Mouse (Mus musculus) midbrain, embryonic 11.5 days (tissue): Measurements from ENCODE around the gene Shank2. TPM values are rescaled to one million over a fixed set of nuclear protein-coding genes. Genes with fewer than 3 reads are reported as not detected.
A peak's percentile ranks its signal among the peaks of the same experiment; 100 is the strongest.

Source experiments
- ATAC-seq: fragments of 200-750 bp; cut with Nextera tagmentation; 2 replicates; pipeline ENCODE4 v1.8.0; 2017; ENCODE audit warnings: moderate TSS enrichment, moderate library complexity; ENCODE audit not compliant: low FRiP score
- DNase-seq: peaks from one replicate; pipeline ENCODE4 v3.0.0; 2015; ENCODE audit warnings: low spot score; ENCODE audit errors: missing footprints
- H3K27ac ChIP-seq: fragments of 300-500 bp; sonication (generic); 2 replicates; pipeline ENCODE4 v1.5.1; 2014; ENCODE audit warnings: low read depth, low read length
- H3K27me3 ChIP-seq: fragments of 300-500 bp; sonication (generic); 2 replicates; pipeline ENCODE4 v1.6.1; 2014; ENCODE audit warnings: mild to moderate bottlenecking, low read length, moderate library complexity, mixed read lengths; ENCODE audit not compliant: control insufficient read depth, insufficient read depth
- H3K36me3 ChIP-seq: fragments of 300-500 bp; sonication (generic); 2 replicates; pipeline ENCODE4 v1.6.1; 2014; ENCODE audit warnings: mild to moderate bottlenecking, low read length, moderate library complexity, mixed read lengths; ENCODE audit not compliant: control insufficient read depth, insufficient read depth
- H3K4me1 ChIP-seq: fragments of 300-500 bp; sonication (generic); 2 replicates; pipeline ENCODE4 v1.6.1; 2014; ENCODE audit warnings: low read length; ENCODE audit not compliant: control insufficient read depth, insufficient read depth
- H3K4me2 ChIP-seq: fragments of 300-500 bp; sonication (generic); 2 replicates; pipeline ENCODE4 v1.6.1; 2014; ENCODE audit warnings: mild to moderate bottlenecking, moderate library complexity
- H3K4me3 ChIP-seq: fragments of 300-500 bp; sonication (generic); 2 replicates; pipeline ENCODE4 v1.5.1; 2014; ENCODE audit warnings: low read depth, low read length
- H3K9ac ChIP-seq: fragments of 300-500 bp; sonication (generic); 2 replicates; pipeline ENCODE4 v1.6.1; 2014; ENCODE audit warnings: low read length
- H3K9me3 ChIP-seq: fragments of 300-500 bp; sonication (generic); 2 replicates; pipeline ENCODE4 v1.6.1; 2016; ENCODE audit warnings: low read length; ENCODE audit not compliant: control insufficient read depth
- WGBS: fragments of 180-500 bp; shearing (Covaris S2); extraction: QIAGEN DNeasy Blood & Tissue Kit; methylation state at CpG from one replicate; pipeline ENCODE4 v1.1.7; 2014; 5-methylcytosine and 5-hydroxymethylcytosine counted together
- polyA plus RNA-seq: library from polyadenylated mRNA; unstranded; fragments of >200 nt; fragmentation: Nextera tagmentation; extraction: Ambion mirVana; gene quantifications from 2 replicates; pipeline ENCODE4 v1.2.1, GENCODE M21; 2014

Shank2 gene
- polyA plus RNA-seq, 1 experiment from 2014 or later: 2.2 TPM

GRCm38 (mm10) chr7:144038741-144039140, 37.0 kb downstream of the Shank2 start:
- Histone ChIP-seq H3K9me3 (no peaks in the 10 kb centered on the region), H3K27ac (no peak overlapping the region; the same call in 1 of the 2 replicates), H3K36me3 (no peaks in the 10 kb centered on the region), H3K4me2 (no peak overlapping the region), H3K4me3 (no peak overlapping the region), H3K27me3 (no peaks in the 10 kb centered on the region), H3K4me1 (peaks cover 3% of the 10 kb centered on the region; the same call in 1 of the 2 replicates), H3K9ac (no peak overlapping the region)
- ATAC-seq (no peak), DNase-seq (no peak)
- 83% methylated on average over 8 of the region's 8 CpGs for WGBS

DNA sequence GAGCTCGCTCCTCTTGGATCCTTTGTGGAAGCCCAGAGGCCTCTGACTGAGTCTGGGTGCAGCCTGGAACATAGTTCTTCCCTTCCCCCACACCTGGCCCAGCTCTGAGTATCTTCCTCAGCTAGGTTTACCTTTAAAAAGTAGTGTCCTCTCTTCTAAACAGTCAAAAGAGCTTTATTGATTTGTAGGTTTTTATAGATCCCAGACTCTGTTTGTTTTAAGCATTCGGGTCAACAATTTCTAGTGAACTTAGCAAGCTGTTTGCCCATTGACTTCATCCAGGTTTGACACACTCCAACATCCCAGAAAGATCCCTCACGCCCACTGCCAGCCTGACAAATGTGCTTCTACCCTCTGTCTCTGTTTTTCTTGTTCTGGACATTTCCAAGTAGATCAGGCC, 38.6 kb downstream of the Shank2 start:
- Histone ChIP-seq H3K27ac (no peak overlapping the region), H3K36me3 (no peaks in the 10 kb centered on the region), H3K9ac (no peak overlapping the region), H3K4me2 (no peak overlapping the region), H3K4me1 (peaks cover 6% of the 10 kb centered on the region; the same call in 1 of the 2 replicates), H3K27me3 (no peaks in the 10 kb centered on the region), H3K9me3 (no peaks in the 10 kb centered on the region), H3K4me3 (no peak overlapping the region)
- DNase-seq (no peak), ATAC-seq (no peak)
- 63% methylated on average over 3 of the region's 3 CpGs for WGBS

DNA sequence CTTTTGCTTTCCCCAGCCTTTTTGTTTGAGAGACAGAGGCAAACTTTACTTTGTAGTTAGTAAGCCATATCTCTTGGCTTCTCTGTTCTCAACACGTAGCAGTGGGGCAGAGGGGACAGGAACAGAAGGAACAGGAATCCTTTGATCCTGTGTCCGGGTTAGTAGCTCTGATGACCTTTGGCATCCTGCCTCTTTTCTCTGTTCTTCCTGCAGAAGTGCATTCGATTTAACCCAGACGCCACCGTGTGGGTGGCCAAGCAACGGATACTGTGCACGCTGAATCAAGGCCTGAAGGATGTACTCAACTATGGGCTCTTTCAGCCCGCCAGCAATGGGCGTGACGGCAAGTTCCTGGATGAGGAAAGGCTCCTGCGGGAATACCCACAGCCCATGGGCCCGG, 50.3 kb downstream of the Shank2 start:
- H3K9me3 ChIP-seq: no peaks in the 10 kb centered on the region
- no peaks in the 10 kb centered on the region for H3K27me3 ChIP-seq
- no peak overlapping the region for H3K4me2 ChIP-seq
- 7% methylated on average over 12 of the region's 12 CpGs for WGBS
- H3K4me1 ChIP-seq: peaks cover 4% of the 10 kb centered on the region; the same call in 1 of the 2 replicates
- ATAC-seq (no peak), DNase-seq (no peak)
- H3K9ac ChIP-seq: no peak overlapping the region
- H3K4me3 ChIP-seq: no peak overlapping the region
- no peaks in the 10 kb centered on the region for H3K36me3 ChIP-seq
- H3K27ac ChIP-seq: no peak overlapping the region

DNA sequence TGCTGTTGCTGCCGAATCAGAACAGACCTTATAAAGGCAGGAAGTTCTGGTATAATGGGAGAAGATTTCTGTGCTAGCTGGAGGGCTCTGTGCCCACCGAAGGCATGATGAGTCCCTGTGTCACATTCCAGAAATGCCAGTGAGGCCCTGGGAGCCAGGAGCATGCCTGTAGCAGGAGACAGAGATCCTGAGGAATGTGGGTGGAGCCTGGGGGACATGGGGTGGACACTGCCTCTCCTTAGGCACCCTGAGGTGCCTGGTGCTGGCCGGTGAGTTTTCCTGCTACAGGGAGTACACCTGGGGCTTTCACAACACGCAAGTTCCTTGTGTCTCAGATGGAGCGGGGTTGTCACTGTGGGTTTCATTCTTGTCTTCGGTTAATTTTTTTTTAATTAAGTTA, 53.5 kb downstream of the Shank2 start:
- Histone ChIP-seq H3K4me1 (peaks cover 4% of the 10 kb centered on the region; the same call in 1 of the 2 replicates), H3K36me3 (no peaks in the 10 kb centered on the region), H3K27me3 (no peaks in the 10 kb centered on the region), H3K4me2 (no peak overlapping the region), H3K27ac (no peak overlapping the region), H3K4me3 (no peak overlapping the region), H3K9me3 (no peaks in the 10 kb centered on the region), H3K9ac (no peak overlapping the region)
- no peak for ATAC-seq
- no peak for DNase-seq
- WGBS: 77% methylated on average over 6 of the region's 6 CpGs

GRCm38 (mm10) chr7:144055702-144056531, 54.2 kb downstream of the Shank2 start:
- DNase-seq (no peak), ATAC-seq (0 out of 2 replicates have a peak, but pooled peaks have one; percentile 22)
- Histone ChIP-seq H3K27ac (no peak overlapping the region), H3K4me1 (peaks cover 4% of the 10 kb centered on the region; the same call in 1 of the 2 replicates), H3K4me3 (no peak overlapping the region), H3K4me2 (no peak overlapping the region), H3K36me3 (no peaks in the 10 kb centered on the region), H3K9ac (no peak overlapping the region), H3K27me3 (no peaks in the 10 kb centered on the region), H3K9me3 (no peaks in the 10 kb centered on the region)
- 72% methylated on average over 7 of the region's 7 CpGs for WGBS

DNA sequence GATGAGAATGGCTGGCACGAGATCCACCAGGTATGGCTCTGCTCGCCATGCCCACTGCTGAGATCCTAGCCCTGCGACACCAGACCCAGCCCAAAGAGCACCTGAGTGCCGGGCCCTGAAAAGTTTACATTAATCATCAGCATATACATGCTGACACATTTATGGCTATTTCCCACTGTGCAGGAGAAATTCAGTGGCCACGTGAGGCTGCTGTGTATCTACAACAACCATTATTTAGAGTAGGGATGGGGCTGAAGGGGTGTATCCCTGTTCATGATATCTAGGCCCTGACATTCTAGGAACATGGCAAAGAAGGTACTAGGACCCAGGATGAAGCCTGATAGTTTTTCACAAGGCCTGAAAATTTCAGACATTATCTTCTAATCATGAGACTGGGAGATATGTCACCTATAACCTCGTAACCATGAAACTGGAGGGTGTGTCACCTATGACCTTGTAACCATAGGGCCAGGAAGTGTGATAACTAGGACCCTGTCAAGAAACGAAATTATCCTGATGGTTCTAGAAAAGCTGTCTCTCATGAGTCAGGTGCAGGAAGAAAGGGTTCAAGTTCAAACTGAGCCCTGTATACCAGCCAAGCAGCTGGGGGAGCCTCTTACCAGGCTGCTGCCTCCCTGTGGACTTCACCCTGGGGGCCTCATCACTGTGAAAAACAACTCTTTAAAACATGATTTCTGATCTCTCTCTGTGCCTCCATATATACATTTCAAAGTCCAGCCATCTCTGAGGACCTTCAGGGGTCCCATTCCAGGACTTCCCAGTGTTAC, 68.6 kb downstream of the Shank2 start:
- Histone ChIP-seq H3K4me3 (no peak overlapping the region), H3K36me3 (no peaks in the 10 kb centered on the region), H3K9me3 (no peaks in the 10 kb centered on the region), H3K27me3 (no peaks in the 10 kb centered on the region), H3K4me2 (no peak overlapping the region), H3K9ac (no peak overlapping the region), H3K4me1 (no peaks in the 10 kb centered on the region), H3K27ac (no peak overlapping the region)
- no peak for DNase-seq
- no peak for ATAC-seq
- 83% methylated on average over 7 of the region's 7 CpGs for WGBS

DNA sequence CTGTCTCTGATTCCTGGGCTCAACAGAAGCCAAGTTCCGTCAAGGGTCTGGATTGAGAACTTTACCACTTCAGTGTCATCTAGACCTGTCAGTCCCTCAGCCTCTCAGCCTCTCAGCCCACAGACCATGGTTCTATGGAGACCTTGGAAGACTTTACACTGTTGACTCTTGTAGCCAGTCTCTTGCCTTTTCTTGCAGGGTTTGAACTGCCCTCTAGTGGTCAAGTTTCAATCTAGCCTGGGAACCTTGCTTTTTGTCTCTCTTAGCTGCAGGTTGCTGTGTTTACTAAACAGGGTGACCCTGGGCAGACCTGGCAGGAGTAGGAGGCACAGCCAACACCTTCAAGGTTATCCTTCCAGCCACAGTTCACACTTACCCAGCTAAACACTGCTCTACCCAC, 70.5 kb downstream of the Shank2 start:
- H3K36me3 ChIP-seq: no peaks in the 10 kb centered on the region
- no peaks in the 10 kb centered on the region for H3K9me3 ChIP-seq
- no peak for ATAC-seq
- H3K4me2 ChIP-seq: no peak overlapping the region
- DNase-seq: no peak
- no peak overlapping the region for H3K27ac ChIP-seq
- WGBS: 38% methylated on average over 1 of the region's 1 CpGs
- H3K4me1 ChIP-seq: no peaks in the 10 kb centered on the region
- H3K27me3 ChIP-seq: no peaks in the 10 kb centered on the region
- H3K4me3 ChIP-seq: no peak overlapping the region
- H3K9ac ChIP-seq: no peak overlapping the region

DNA sequence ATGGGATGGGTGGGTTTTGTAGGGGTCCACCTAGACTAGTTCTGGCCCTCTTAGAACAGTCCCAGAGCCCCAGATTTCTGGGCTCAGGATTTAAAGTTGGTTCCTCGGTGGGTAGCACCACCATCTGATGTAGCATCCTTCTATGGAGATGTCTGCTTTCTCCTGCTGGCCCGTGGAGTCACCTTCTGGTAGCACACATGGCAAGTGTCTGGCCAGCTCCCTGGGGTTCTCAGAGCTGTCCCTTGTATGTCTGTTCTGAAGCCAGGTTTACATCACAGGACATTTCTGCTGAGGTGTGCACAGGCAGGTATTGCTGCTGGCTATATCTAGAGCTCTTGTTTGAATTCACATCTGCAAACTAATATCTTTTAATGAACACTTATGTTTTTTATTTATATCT, 71.1 kb downstream of the Shank2 start:
- H3K27me3 ChIP-seq: no peaks in the 10 kb centered on the region
- peaks cover 3% of the 10 kb centered on the region; the same call in 1 of the 2 replicates for H3K9me3 ChIP-seq
- H3K4me3 ChIP-seq: no peak overlapping the region
- no peak overlapping the region for H3K9ac ChIP-seq
- 75% methylated on average over 2 of the region's 2 CpGs for WGBS
- DNase-seq (no peak), ATAC-seq (no peak)
- no peaks in the 10 kb centered on the region for H3K4me1 ChIP-seq
- H3K4me2 ChIP-seq: no peak overlapping the region
- no peak overlapping the region for H3K27ac ChIP-seq
- no peaks in the 10 kb centered on the region for H3K36me3 ChIP-seq

DNA sequence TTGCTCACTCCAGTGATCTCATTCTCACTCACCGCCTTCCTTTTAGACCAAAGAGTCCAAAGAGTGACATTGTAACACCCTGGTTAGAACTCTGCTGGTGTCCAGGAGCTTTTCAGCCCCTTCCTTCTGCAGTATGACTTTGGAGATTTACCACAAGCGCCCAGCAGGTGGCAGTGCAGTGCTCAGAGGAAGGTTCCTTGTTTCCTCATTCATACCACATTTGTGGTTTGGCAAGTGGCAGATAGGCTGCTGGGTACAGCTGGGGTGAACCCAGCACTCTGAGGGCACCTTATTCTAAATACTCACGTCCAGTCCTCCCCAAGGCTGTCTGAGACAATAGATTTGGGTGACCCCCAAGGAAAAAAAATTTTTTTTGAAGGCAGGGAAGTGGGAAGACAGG, 73.0 kb downstream of the Shank2 start:
- Histone ChIP-seq H3K9ac (no peak overlapping the region), H3K36me3 (no peaks in the 10 kb centered on the region), H3K4me1 (no peaks in the 10 kb centered on the region), H3K4me2 (no peak overlapping the region), H3K27ac (no peak overlapping the region), H3K27me3 (no peaks in the 10 kb centered on the region), H3K4me3 (no peak overlapping the region), H3K9me3 (peaks cover 3% of the 10 kb centered on the region; the same call in 1 of the 2 replicates)
- ATAC-seq (no peak), DNase-seq (peak; percentile 98)
- 23% methylated on average over 3 of the region's 3 CpGs for WGBS
